Mouse (Mus musculus) embryonic facial prominence, embryonic 14.5 days (tissue): Measurements from ENCODE around the gene Ercc2. TPM values are rescaled to one million over a fixed set of nuclear protein-coding genes. Genes with fewer than 3 reads are reported as not detected.

ENCODE experiments used
- ATAC-seq: fragments of 200-750 bp; cut with Nextera tagmentation; 2 replicates; pipeline ENCODE4 v1.8.0; 2017; ENCODE audit warnings: low read depth, moderate number of reproducible peaks, moderate TSS enrichment
- DNase-seq: peaks from one replicate; pipeline ENCODE4 v3.0.0-alpha.2; 2015; ENCODE audit warnings: low spot score
- H3K27ac ChIP-seq: fragments of 300-500 bp; sonication (generic); replicated peaks from 2 replicates; pipeline ENCODE4 v1.5.1; 2014; ENCODE audit warnings: low read depth, mild to moderate bottlenecking, low read length, moderate library complexity
- H3K27me3 ChIP-seq: fragments of 300-500 bp; sonication (generic); replicated peaks from 2 replicates; pipeline ENCODE4 v1.6.1; 2014; ENCODE audit warnings: low read length; ENCODE audit not compliant: control insufficient read depth, insufficient read depth
- H3K36me3 ChIP-seq: fragments of 300-500 bp; sonication (generic); 2 replicates; pipeline ENCODE4 v1.6.1; 2014; ENCODE audit warnings: low read length, mixed read lengths; ENCODE audit not compliant: control insufficient read depth, insufficient read depth
- H3K4me1 ChIP-seq: fragments of 300-500 bp; sonication (generic); 2 replicates; pipeline ENCODE4 v1.6.1; 2014; ENCODE audit warnings: antibody characterized with exemption, low read length; ENCODE audit not compliant: control insufficient read depth, insufficient read depth
- H3K4me2 ChIP-seq: fragments of 300-500 bp; sonication (generic); 2 replicates; pipeline ENCODE4 v1.6.1; 2014; ENCODE audit warnings: low read depth, mild to moderate bottlenecking, low read length, moderate library complexity, mixed read lengths
- H3K4me3 ChIP-seq: fragments of 300-500 bp; sonication (generic); 2 replicates; pipeline ENCODE4 v1.5.1; 2014; ENCODE audit warnings: low read depth, mild to moderate bottlenecking, low read length
- H3K9ac ChIP-seq: fragments of 300-500 bp; sonication (generic); 2 replicates; pipeline ENCODE4 v1.6.1; 2014; ENCODE audit warnings: low read depth, mild to moderate bottlenecking, low read length, moderate library complexity, mixed read lengths
- H3K9me3 ChIP-seq: fragments of 300-500 bp; sonication (generic); 2 replicates; pipeline ENCODE4 v1.6.1; 2016; ENCODE audit warnings: low read length; ENCODE audit not compliant: control insufficient read depth
- WGBS: fragments of 180-500 bp; shearing (Covaris S2); extraction: QIAGEN DNeasy Blood & Tissue Kit; methylation state at CpG from one replicate; pipeline ENCODE4 v1.1.7; 2014; 5-methylcytosine and 5-hydroxymethylcytosine counted together
- polyA plus RNA-seq: library from polyadenylated mRNA; unstranded; fragments of >200 nt; fragmentation: Nextera tagmentation; extraction: Ambion mirVana; gene quantifications from 2 replicates; pipeline ENCODE4 v1.2.1, GENCODE M21; 2014

Ercc2 gene
- polyA plus RNA-seq, 1 experiment from 2014 or later, result 10.9 TPM

GRCm38 (mm10) chr7:19342481-19343027, 39.3 kb upstream of the Ercc2 start:
- H3K9ac ChIP-seq, result peak overlapping the region; percentile 56
- peak; percentile 81 for DNase-seq
- no peak overlapping the region for H3K27ac ChIP-seq
- peaks cover 7% of the 10 kb centered on the region; the same call in 1 of the 2 replicates for H3K27me3 ChIP-seq
- H3K4me2 ChIP-seq, result peak overlapping the region; percentile 79
- no peaks in the 10 kb centered on the region for H3K9me3 ChIP-seq
- WGBS, result under 1% methylated on average over 27 of the region's 27 CpGs
- peaks cover 18% of the 10 kb centered on the region for H3K4me1 ChIP-seq
- no peak for ATAC-seq
- peak overlapping the region; percentile 44 for H3K4me3 ChIP-seq
- H3K36me3 ChIP-seq, result no peaks in the 10 kb centered on the region

- Histone ChIP-seq H3K27ac (no peak overlapping the region), H3K9ac (no peak overlapping the region), H3K36me3 (peaks cover 3% of the 10 kb centered on the region; the same call in 1 of the 2 replicates), H3K4me1 (peaks cover 18% of the 10 kb centered on the region), H3K4me2 (peak overlapping the region; percentile 18; the same call in 1 of the 2 replicates), H3K27me3 (peaks cover 7% of the 10 kb centered on the region; the same call in 1 of the 2 replicates), H3K9me3 (no peaks in the 10 kb centered on the region), H3K4me3 (no peak overlapping the region)
- 1% methylated on average over 11 of the region's 11 CpGs for WGBS
- ATAC-seq, result no peak
- DNase-seq, result peak; percentile 82
Observed at GRCm38 (mm10) chr7:19343210-19343808, 38.5 kb upstream of the Ercc2 start.

GRCm38 (mm10) chr7:19344237-19344847, 37.5 kb upstream of the Ercc2 start, which contains the start of gene Ercc1:
Gene Ercc1 (plus strand): TSS chr7:19344778.
- no peak for DNase-seq
- WGBS, result 25% methylated on average over 11 of the region's 12 CpGs

GRCm38 (mm10) chr7:19344938-19345471, 36.8 kb upstream of the Ercc2 start:
- H3K9ac ChIP-seq, result peak overlapping the region; percentile 79
- peaks cover 18% of the 10 kb centered on the region for H3K4me1 ChIP-seq
- no peaks in the 10 kb centered on the region for H3K9me3 ChIP-seq
- ATAC-seq (peak; percentile 95), DNase-seq (peak; percentile 99)
- H3K4me2 ChIP-seq, result peak overlapping the region; percentile 86
- peak overlapping the region; percentile 75 for H3K4me3 ChIP-seq
- peak overlapping the region; percentile 86 for H3K27ac ChIP-seq
- 0% methylated on average over 30 of the region's 31 CpGs for WGBS
- peaks cover 7% of the 10 kb centered on the region; the same call in 1 of the 2 replicates for H3K27me3 ChIP-seq
- peaks cover 20% of the 10 kb centered on the region for H3K36me3 ChIP-seq

More at GRCm38 (mm10) chr7:19344237-19344847, 37.5 kb upstream of the Ercc2 start, which contains the start of gene Ercc1:
- peak within 1 kb of the TSS; percentile 86 for H3K27ac ChIP-seq
- peaks cover 18% of the 10 kb centered on the region for H3K4me1 ChIP-seq
- peaks cover 7% of the 10 kb centered on the region; the same call in 1 of the 2 replicates for H3K27me3 ChIP-seq
- peak within 1 kb of the TSS; percentile 75 for H3K4me3 ChIP-seq
- ATAC-seq, result no peak
- peaks cover 14% of the 10 kb centered on the region for H3K36me3 ChIP-seq
- H3K9me3 ChIP-seq, result no peaks in the 10 kb centered on the region
- peak within 1 kb of the TSS; percentile 86 for H3K4me2 ChIP-seq
- peak within 1 kb of the TSS; percentile 79 for H3K9ac ChIP-seq

GRCm38 (mm10) chr7:19349188-19349915, 32.5 kb upstream of the Ercc2 start:
- WGBS, result 86% methylated on average over 12 of the region's 13 CpGs
- H3K27ac ChIP-seq, result no peak overlapping the region
- H3K9me3 ChIP-seq, result no peaks in the 10 kb centered on the region
- H3K9ac ChIP-seq, result no peak overlapping the region
- peaks cover 55% of the 10 kb centered on the region for H3K36me3 ChIP-seq
- no peak overlapping the region for H3K4me2 ChIP-seq
- ATAC-seq, result no peak
- H3K4me1 ChIP-seq, result peaks cover 8% of the 10 kb centered on the region; the same call in 1 of the 2 replicates
- DNase-seq, result no peak
- H3K27me3 ChIP-seq, result no peaks in the 10 kb centered on the region
- no peak overlapping the region for H3K4me3 ChIP-seq

- H3K36me3 ChIP-seq, result peaks cover 64% of the 10 kb centered on the region
- ATAC-seq, result no peak
- no peak overlapping the region for H3K27ac ChIP-seq
- 90% methylated on average over 8 of the region's 8 CpGs for WGBS
- no peaks in the 10 kb centered on the region for H3K27me3 ChIP-seq
- H3K9me3 ChIP-seq, result no peaks in the 10 kb centered on the region
- H3K4me3 ChIP-seq, result no peak overlapping the region
- no peak overlapping the region for H3K4me2 ChIP-seq
- no peak for DNase-seq
- peaks cover 8% of the 10 kb centered on the region; the same call in 1 of the 2 replicates for H3K4me1 ChIP-seq
- no peak overlapping the region for H3K9ac ChIP-seq
Observed at GRCm38 (mm10) chr7:19350221-19350620, 31.6 kb upstream of the Ercc2 start.

- ATAC-seq (no peak), DNase-seq (no peak)
- 92% methylated on average over 5 of the region's 5 CpGs for WGBS
- Histone ChIP-seq H3K9me3 (no peaks in the 10 kb centered on the region), H3K27ac (no peak overlapping the region), H3K9ac (no peak overlapping the region), H3K4me2 (no peak overlapping the region), H3K36me3 (peaks cover 60% of the 10 kb centered on the region), H3K27me3 (no peaks in the 10 kb centered on the region), H3K4me3 (no peak overlapping the region), H3K4me1 (peaks cover 5% of the 10 kb centered on the region; the same call in 1 of the 2 replicates)
Observed at GRCm38 (mm10) chr7:19354991-19355390, 26.8 kb upstream of the Ercc2 start.

- H3K9ac ChIP-seq, result no peak overlapping the region
- peaks cover 5% of the 10 kb centered on the region; the same call in 1 of the 2 replicates for H3K4me1 ChIP-seq
- H3K4me3 ChIP-seq, result no peak overlapping the region
- H3K27ac ChIP-seq, result no peak overlapping the region
- 66% methylated on average over 10 of the region's 10 CpGs for WGBS
- H3K9me3 ChIP-seq, result no peaks in the 10 kb centered on the region
- peaks cover 50% of the 10 kb centered on the region for H3K36me3 ChIP-seq
- ATAC-seq (no peak), DNase-seq (no peak)
- H3K4me2 ChIP-seq, result no peak overlapping the region
- no peaks in the 10 kb centered on the region for H3K27me3 ChIP-seq
Observed at GRCm38 (mm10) chr7:19356311-19356710, 25.5 kb upstream of the Ercc2 start.
